Mouse (Mus musculus) liver, embryonic 14.5 days (tissue): ENCODE results near the gene Pop7.

Experiments used
- CTCF ChIP-seq: IDR thresholded peaks from 2 replicates; pipeline ENCODE4 v1.5.1; 2016; ENCODE audit warnings: antibody characterized with exemption, low read depth, control low read depth
- EP300 ChIP-seq: IDR thresholded peaks from 2 replicates; pipeline ENCODE4 v1.6.1; 2016; ENCODE audit warnings: antibody characterized with exemption, low read depth

DNA sequence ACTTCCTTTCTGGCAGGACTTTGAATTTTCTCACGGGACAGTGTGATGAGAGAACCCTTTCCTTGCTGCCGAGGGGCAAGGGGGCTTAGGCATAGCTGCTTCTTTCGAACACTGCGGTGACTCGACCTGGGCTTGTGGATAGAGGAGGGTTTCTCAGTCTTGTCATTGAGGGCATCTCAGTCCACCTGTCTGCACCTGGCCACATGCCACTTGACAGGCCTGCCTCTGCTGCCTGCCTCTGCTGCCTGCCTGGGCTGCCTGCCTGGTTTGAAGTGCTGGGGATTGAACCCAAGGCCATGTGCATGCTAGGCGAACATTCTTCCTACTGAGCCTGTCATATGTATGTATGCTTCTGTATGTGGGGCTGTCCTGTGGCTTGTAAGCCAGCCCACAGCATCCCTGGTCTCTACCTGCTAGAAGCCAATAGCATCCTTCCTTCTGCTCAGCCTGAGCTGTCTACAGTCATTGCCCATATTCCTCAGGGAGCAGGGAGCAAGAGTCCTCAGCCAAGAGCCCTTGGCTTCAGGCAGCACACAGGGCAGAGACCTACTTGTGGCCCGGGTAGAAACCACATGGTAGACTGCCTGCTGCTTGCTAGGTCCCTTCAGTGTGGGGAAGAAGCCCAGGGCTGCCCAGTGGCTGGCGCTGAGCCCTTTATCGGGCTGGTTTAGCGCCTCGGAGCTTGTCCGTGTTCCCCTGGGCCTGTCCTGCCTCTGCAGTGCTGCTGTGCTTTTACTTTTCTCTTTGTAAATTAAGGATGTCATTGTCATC, 11.8 kb upstream of the Pop7 start:
- no peak for TF ChIP-seq EP300
- TF ChIP-seq CTCF = no peak
